27 mouse cellular contexts compared by ENCODE assay signal in the genomic region with DNA sequence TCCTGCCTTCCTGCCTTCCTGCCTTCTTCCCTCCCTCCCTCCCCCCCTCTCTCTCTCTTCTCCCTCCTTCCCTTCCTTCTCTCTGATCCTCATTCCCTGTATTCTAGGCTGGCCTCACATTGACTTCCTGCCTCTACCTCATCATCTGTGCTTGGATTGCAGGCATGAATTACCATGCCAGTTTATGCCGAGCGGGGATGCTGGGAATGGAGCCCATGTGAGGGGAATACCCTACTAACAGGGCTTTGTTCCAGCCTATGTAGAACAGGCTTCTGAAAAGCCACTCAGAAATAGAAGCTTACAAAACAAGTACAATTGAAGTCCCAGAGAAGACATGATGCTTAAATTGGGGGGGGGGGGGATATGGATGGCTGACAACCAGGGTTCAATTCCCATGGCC. TPM values are rescaled to one million over a fixed set of nuclear protein-coding genes. Genes with fewer than 3 reads are reported as not detected.
DNase-seq lines count a peak whose midpoint lies in the region; ATAC-seq lines count a peak whose summit lies in the region.
"Had no signal": no experiment of that assay in that cellular context is flagged by ENCODE, and none has a peak within 500 bp of the region (broad histone marks: within the 10 kb centered on the region; RNA-seq: fewer than 3 reads in every experiment).

No protein-coding gene starts in this region.

- no peak overlapping the region for H3K27ac ChIP-seq in forebrain, embryonic 15.5 days (replicated peaks)
- H3K27ac ChIP-seq in forebrain, embryonic 10.5 days = no peak overlapping the region
- H3K27ac ChIP-seq: heart, adult 2 months; heart, embryonic 10.5 days; heart, embryonic 13.5 days; hindbrain, embryonic 12.5 days; hindbrain, embryonic 15.5 days had no signal

- H3K4me1 ChIP-seq in forebrain, embryonic 15.5 days = peaks cover 18% of the 10 kb centered on the region
- H3K4me1 ChIP-seq in forebrain, embryonic 10.5 days = peaks cover 8% of the 10 kb centered on the region; the same call in 1 of the 2 replicates
- H3K4me1 ChIP-seq: hindbrain, embryonic 12.5 days had no signal

- ATAC-seq in forebrain, embryonic 15.5 days (replicated peaks) = 0 out of 2 replicates have a peak, but pooled peaks have one; percentile 21
- ATAC-seq: activated CD4-positive, CD25-positive, alpha-beta regulatory T cell, adult 4 months; CD4-positive, CD25-positive, alpha-beta regulatory T cell, adult 4 months; intestine, postnatal 0 days had no signal

- H3K9me3 ChIP-seq in forebrain, embryonic 15.5 days = no peaks in the 10 kb centered on the region
- H3K9me3 ChIP-seq in forebrain, embryonic 10.5 days = no peaks in the 10 kb centered on the region
- H3K9me3 ChIP-seq: heart, embryonic 10.5 days; heart, embryonic 13.5 days; hindbrain, embryonic 12.5 days; hindbrain, embryonic 15.5 days had no signal

- no peak overlapping the region for H3K4me2 ChIP-seq in forebrain, embryonic 15.5 days (replicated peaks)
- H3K4me2 ChIP-seq: heart, embryonic 13.5 days; hindbrain, embryonic 12.5 days; hindbrain, embryonic 15.5 days had no signal

- H3K27me3 ChIP-seq in forebrain, embryonic 15.5 days = no peaks in the 10 kb centered on the region
- H3K27me3 ChIP-seq in forebrain, embryonic 10.5 days (ENCODE audit: poor library complexity, severe bottlenecking) = peaks cover 15% of the 10 kb centered on the region; the same call in 1 of the 2 replicates
- H3K27me3 ChIP-seq: hindbrain, embryonic 15.5 days had no signal

- 27% methylated on average over 2 of the region's 2 CpGs for WGBS in forebrain, embryonic 15.5 days
- 92% methylated on average over 2 of the region's 2 CpGs for WGBS in forebrain, embryonic 10.5 days

- no peaks in the 10 kb centered on the region for H3K36me3 ChIP-seq in forebrain, embryonic 15.5 days
- H3K36me3 ChIP-seq in forebrain, embryonic 10.5 days (replicated peaks) = no peaks in the 10 kb centered on the region
- H3K36me3 ChIP-seq: heart, embryonic 10.5 days; heart, embryonic 13.5 days; hindbrain, embryonic 12.5 days; hindbrain, embryonic 15.5 days had no signal

- no peak for DNase-seq in forebrain, embryonic 10.5 days (ENCODE audit: extremely low spot score, low spot score)
- DNase-seq in layer of hippocampus, postnatal 10 days (ENCODE audit: low spot score in 2 of 2) = peak; percentile 42 to 54
- no peak for DNase-seq in layer of hippocampus, adult 18-20 months (ENCODE audit: low spot score in 2 of 2)
- DNase-seq in NIH3T3 (ENCODE audit: low read depth) = peak; percentile 25
- peak; percentile 28 for DNase-seq in adipocyte (ENCODE audit: low spot score)
- DNase-seq in lung, adult 18-20 months = no peak
- DNase-seq: adrenal gland, postnatal 10 days; adrenal gland, postnatal 36 days; cerebellum, adult 11 months; cerebellum, adult 2 months; cerebellum, adult 9-11 months; gastrocnemius, postnatal 10 days; gastrocnemius, postnatal 36 days; heart, adult 2 months; heart, postnatal 14 days; heart, postnatal 4 days; kidney, adult 2 months had no signal

- no peak overlapping the region for H3K9ac ChIP-seq in forebrain, embryonic 15.5 days (replicated peaks)
- H3K9ac ChIP-seq: heart, embryonic 13.5 days; hindbrain, embryonic 12.5 days; hindbrain, embryonic 15.5 days had no signal

- no peak overlapping the region for H3K4me3 ChIP-seq in forebrain, embryonic 15.5 days
- no peak overlapping the region for H3K4me3 ChIP-seq in forebrain, embryonic 10.5 days
- H3K4me3 ChIP-seq: heart, adult 2 months; heart, embryonic 10.5 days; heart, embryonic 13.5 days; hindbrain, embryonic 12.5 days; hindbrain, embryonic 15.5 days had no signal

RNA-seq across cellular contexts. Expression of a gene that starts 38.0 kb away (rescaled TPM):
- 6.6 TPM in 2 replicates for polyA plus RNA-seq in forebrain, embryonic 15.5 days (2015; fragmentation: Nextera tagmentation; extraction: Ambion mirVana)
- 0.05 and 0.09 TPM in 2 replicates for polyA plus RNA-seq in forebrain, embryonic 10.5 days (2016; fragmentation: Nextera tagmentation; extraction: Ambion mirVana)
- total RNA-seq in layer of hippocampus, postnatal 10 days (2021) = 10 to 100 TPM; 17.2 to 17.3 TPM
- total RNA-seq in layer of hippocampus, adult 18-20 months (2021) = 1 to 10 TPM; 5.8 to 6.2 TPM
- total RNA-seq: granulocyte monocyte progenitor cell, adult 5-6 weeks; MEL had no signal
- polyA plus RNA-seq: activated CD4-positive, CD25-positive, alpha-beta regulatory T cell, adult 4 months; CD4-positive, CD25-positive, alpha-beta regulatory T cell, adult 4 months had no signal

RNA-seq across cellular contexts. Expression of a gene that starts 44.5 kb away (rescaled TPM):
- 50.5 and 50.9 TPM in 2 replicates for polyA plus RNA-seq in forebrain, embryonic 15.5 days (2015; fragmentation: Nextera tagmentation; extraction: Ambion mirVana)
- 80.8 and 84.0 TPM in 2 replicates for polyA plus RNA-seq in forebrain, embryonic 10.5 days (2016; fragmentation: Nextera tagmentation; extraction: Ambion mirVana)
- 10 to 100 TPM; 33.9 to 40.3 TPM for total RNA-seq in layer of hippocampus, postnatal 10 days (2021)
- 10 to 100 TPM; 20.8 to 21.0 TPM for total RNA-seq in layer of hippocampus, adult 18-20 months (2021)

Comparison
In these comparisons a context has a peak if more than half of its experiments do, and no peak if none do; other contexts are left out.
1. DNase-seq: peak in layer of hippocampus, postnatal 10 days (2 of 2), NIH3T3 (single experiment) and adipocyte (single experiment); none in forebrain, embryonic 10.5 days (single experiment), layer of hippocampus, adult 18-20 months (0 of 2) and lung, adult 18-20 months (0 of 2).